Comparison of ENCODE assay signal across 22 mouse cellular contexts in genomic region chr6:29880796-29881195, GRCm38 (mm10). TPM values are rescaled to one million over a fixed set of nuclear protein-coding genes. Genes with fewer than 3 reads are reported as not detected.
A peak's percentile ranks its signal among the peaks of the same experiment; 100 is the strongest.
DNase-seq lines count a peak whose midpoint lies in the region; ATAC-seq lines count a peak whose summit lies in the region.
"Had no signal": no experiment of that assay in that cellular context is flagged by ENCODE, and none has a peak within 500 bp of the region (broad histone marks: within the 10 kb centered on the region; RNA-seq: fewer than 3 reads in every experiment).

No protein-coding gene starts in this region.

- ATAC-seq in heart, embryonic 14.5 days (ENCODE audit: insufficient number of reproducible peaks, insufficient read depth, low FRiP score, low read depth), result no peak
- ATAC-seq: forebrain, embryonic 16.5 days; hindbrain, embryonic 16.5 days; inflammation-experienced regulatory T-cells, adult 6 months; intestine, postnatal 0 days had no signal

- 84% methylated on average over 3 of the region's 3 CpGs for WGBS in heart, embryonic 10.5 days
- WGBS in heart, embryonic 14.5 days, result 84% methylated on average over 3 of the region's 3 CpGs

- peak overlapping the region; percentile 69; the same call in 1 of the 2 replicates for H3K27ac ChIP-seq in heart, embryonic 10.5 days
- peak overlapping the region; percentile 43 to 94; a peak in 3 of 4 replicates for H3K27ac ChIP-seq in heart, embryonic 14.5 days (replicated peaks in 1 of 2; ENCODE audit: control insufficient read depth in 1 of 2, insufficient read depth in 1 of 2, low read depth in 2 of 2, low read length in 2 of 2)
- H3K27ac ChIP-seq: embryonic facial prominence, embryonic 13.5 days; forebrain, embryonic 12.5 days; hindbrain, embryonic 12.5 days; kidney, postnatal 0 days had no signal

- peaks cover under 1% of the 10 kb centered on the region for H3K36me3 ChIP-seq in heart, embryonic 10.5 days
- H3K36me3 ChIP-seq in heart, embryonic 14.5 days (ENCODE audit: control insufficient read depth, insufficient read depth, low read length), result peaks cover 3% of the 10 kb centered on the region; the same call in 1 of the 2 replicates
- H3K36me3 ChIP-seq in splenic B cell, adult 2 months (ENCODE audit: control insufficient read depth, insufficient read depth, low read length, poor library complexity, severe bottlenecking), result no peaks in the 10 kb centered on the region; the same call in 1 of the 2 replicates

- H3K4me2 ChIP-seq in heart, embryonic 14.5 days (ENCODE audit: low read length), result no peak overlapping the region
- H3K4me2 ChIP-seq: embryonic facial prominence, embryonic 13.5 days; forebrain, embryonic 12.5 days; hindbrain, embryonic 12.5 days had no signal

- H3K4me1 ChIP-seq in heart, embryonic 10.5 days, result peaks cover 26% of the 10 kb centered on the region
- H3K4me1 ChIP-seq in heart, embryonic 14.5 days (ENCODE audit: control insufficient read depth in 2 of 2, insufficient read depth in 2 of 2, low read length in 2 of 2), result peaks cover 16 to 40% of the 10 kb centered on the region in 2 experiments
- H3K4me1 ChIP-seq: embryonic facial prominence, embryonic 13.5 days; forebrain, embryonic 12.5 days; hindbrain, embryonic 12.5 days had no signal

- DNase-seq in heart, embryonic 10.5 days (ENCODE audit: low spot score), result no peak
- DNase-seq in heart, adult 9 months (ENCODE audit: low spot score in 2 of 2), result no peak
- no peak for DNase-seq in heart, adult 8-10 months (ENCODE audit: low spot score)
- DNase-seq in A20 (ENCODE audit: low read depth, low spot score), result peak; percentile 39
- peak; percentile 66 for DNase-seq in splenic B cell, adult 2 months (ENCODE audit: low read depth, low spot score)
- no peak for DNase-seq in embryo, embryonic 10.5 days (ENCODE audit: low spot score)
- DNase-seq: adrenal gland, postnatal 10 days; cerebellum, adult 11 months; cerebellum, adult 8-10 months; cerebellum, postnatal 14 days; gastrocnemius, postnatal 10 days; heart, postnatal 36 days; kidney, adult 8-10 months had no signal

- H3K9me3 ChIP-seq in heart, embryonic 10.5 days, result no peaks in the 10 kb centered on the region
- H3K9me3 ChIP-seq in heart, embryonic 14.5 days (ENCODE audit: control insufficient read depth, low read length), result no peaks in the 10 kb centered on the region
- H3K9me3 ChIP-seq: embryonic facial prominence, embryonic 13.5 days; forebrain, embryonic 12.5 days; hindbrain, embryonic 12.5 days had no signal

- no peak overlapping the region for H3K4me3 ChIP-seq in heart, embryonic 10.5 days
- H3K4me3 ChIP-seq in heart, embryonic 14.5 days (ENCODE audit: control insufficient read depth in 1 of 2, insufficient read depth in 1 of 2, low read depth in 1 of 2, low read length in 2 of 2), result no peak overlapping the region
- H3K4me3 ChIP-seq: embryonic facial prominence, embryonic 13.5 days; forebrain, embryonic 12.5 days; hindbrain, embryonic 12.5 days had no signal

- no peak overlapping the region for H3K9ac ChIP-seq in heart, embryonic 14.5 days (ENCODE audit: low read length)
- H3K9ac ChIP-seq: embryonic facial prominence, embryonic 13.5 days; forebrain, embryonic 12.5 days; hindbrain, embryonic 12.5 days had no signal

- H3K27me3 ChIP-seq in heart, embryonic 10.5 days (ENCODE audit: insufficient read depth, poor library complexity, severe bottlenecking), result no peaks in the 10 kb centered on the region
- H3K27me3 ChIP-seq in heart, embryonic 14.5 days (ENCODE audit: control insufficient read depth, insufficient read depth, low read length), result no peaks in the 10 kb centered on the region
- no peaks in the 10 kb centered on the region for H3K27me3 ChIP-seq in splenic B cell, adult 2 months (ENCODE audit: control insufficient read depth, insufficient read depth, low read length, poor library complexity, severe bottlenecking)
- H3K27me3 ChIP-seq: embryonic facial prominence, embryonic 13.5 days; forebrain, embryonic 12.5 days; hindbrain, embryonic 12.5 days had no signal

RNA-seq across cellular contexts. Expression of gene Strip2, which starts 36.0 kb away (rescaled TPM):
- polyA plus RNA-seq in heart, embryonic 10.5 days (2016; fragmentation: Nextera tagmentation; extraction: Ambion mirVana), result 7.3 and 19.5 TPM in 2 replicates
- polyA plus RNA-seq in heart, embryonic 14.5 days (2014; fragmentation: Nextera tagmentation; extraction: Ambion mirVana), result 67.0 and 78.5 TPM in 2 replicates
- 10 to 100 TPM; 51.6 to 63.6 (median 58.9) TPM for total RNA-seq in heart, adult 8-10 months (2022)

Comparison
In these comparisons a context has a peak if more than half of its experiments do, and no peak if none do; other contexts are left out.
1. DNase-seq: peak in A20 (single experiment) and splenic B cell, adult 2 months (single experiment); none in heart, embryonic 10.5 days (single experiment), heart, adult 9 months (0 of 2), heart, adult 8-10 months (single experiment) and embryo, embryonic 10.5 days (single experiment).